Mouse (Mus musculus): ENCODE data around the gene Macrod2. TPM values are rescaled to one million over a fixed set of nuclear protein-coding genes. Genes with fewer than 3 reads are reported as not detected.

Macrod2 gene
- polyA plus RNA-seq, 2 experiments = 2.1 to 7.7 TPM

- no peak overlapping the region for H3K9ac ChIP-seq (replicated peaks)
- H3K36me3 ChIP-seq (replicated peaks; ENCODE audit: control insufficient read depth, insufficient read depth, low read depth) = no peaks in the 10 kb centered on the region
- H3K9me3 ChIP-seq (ENCODE audit: control insufficient read depth, low read length) = no peaks in the 10 kb centered on the region
- DNase-seq (ENCODE audit: low read depth in 3 of 3, low spot score in 3 of 3) (no peak), ATAC-seq (ENCODE audit: insufficient read depth) (no peak)
- H3K4me2 ChIP-seq (ENCODE audit: low read depth) = no peak overlapping the region
- no peaks in the 10 kb centered on the region for H3K27me3 ChIP-seq (ENCODE audit: control insufficient read depth, insufficient read depth, low read length)
- WGBS (ENCODE audit: insufficient replicate concordance) = 74% methylated on average over 5 of the region's 5 CpGs
- H3K27ac ChIP-seq = no peak overlapping the region
- TF ChIP-seq EP300 (IDR thresholded peaks at IDR 0.05; ENCODE audit: low read depth) = no peak
- no peak overlapping the region for H3K4me3 ChIP-seq (ENCODE audit: insufficient read depth in 1 of 2, low read depth in 2 of 2, low read length in 2 of 2)
- H3K4me1 ChIP-seq (replicated peaks; ENCODE audit: control insufficient read depth in 2 of 2, insufficient read depth in 2 of 2, low read length in 1 of 2) = no peaks in the 10 kb centered on the region
Measured at GRCm38 (mm10) chr2:140662673-140663072, 267.6 kb downstream of the Macrod2 start.

- Histone ChIP-seq H3K9me3 (ENCODE audit: control insufficient read depth, low read length) (no peaks in the 10 kb centered on the region), H3K9ac (replicated peaks) (no peak overlapping the region), H3K4me3 (ENCODE audit: insufficient read depth in 1 of 2, low read depth in 2 of 2, low read length in 2 of 2) (no peak overlapping the region), H3K4me2 (ENCODE audit: low read depth) (no peak overlapping the region), H3K27me3 (ENCODE audit: control insufficient read depth, insufficient read depth, low read length) (no peaks in the 10 kb centered on the region), H3K27ac (no peak overlapping the region), H3K36me3 (replicated peaks; ENCODE audit: control insufficient read depth, insufficient read depth, low read depth) (no peaks in the 10 kb centered on the region), H3K4me1 (replicated peaks; ENCODE audit: control insufficient read depth in 2 of 2, insufficient read depth in 2 of 2, low read length in 1 of 2) (no peaks in the 10 kb centered on the region)
- DNase-seq (ENCODE audit: low read depth in 3 of 3, low spot score in 3 of 3) (no peak), ATAC-seq (ENCODE audit: insufficient read depth) (no peak)
- 59% methylated on average over 4 of the region's 4 CpGs for WGBS (ENCODE audit: insufficient replicate concordance)
- no peak for TF ChIP-seq EP300 (IDR thresholded peaks at IDR 0.05; ENCODE audit: low read depth)
- TF ChIP-seq CTCF (IDR thresholded peaks at IDR 0.05; ENCODE audit: low read depth) = no peak
Measured at GRCm38 (mm10) chr2:140664381-140664780, 269.3 kb downstream of the Macrod2 start.

GRCm38 (mm10) chr2:140666846-140667245, 271.7 kb downstream of the Macrod2 start:
- ATAC-seq (ENCODE audit: insufficient read depth) (no peak), DNase-seq (ENCODE audit: low read depth in 3 of 3, low spot score in 3 of 3) (no peak)
- Histone ChIP-seq H3K4me3 (ENCODE audit: insufficient read depth in 1 of 2, low read depth in 2 of 2, low read length in 2 of 2) (no peak overlapping the region), H3K4me1 (replicated peaks; ENCODE audit: control insufficient read depth in 2 of 2, insufficient read depth in 2 of 2, low read length in 1 of 2) (no peaks in the 10 kb centered on the region), H3K27me3 (ENCODE audit: control insufficient read depth, insufficient read depth, low read length) (no peaks in the 10 kb centered on the region), H3K9ac (replicated peaks) (no peak overlapping the region), H3K27ac (no peak overlapping the region), H3K4me2 (ENCODE audit: low read depth) (no peak overlapping the region), H3K36me3 (replicated peaks; ENCODE audit: control insufficient read depth, insufficient read depth, low read depth) (no peaks in the 10 kb centered on the region), H3K9me3 (ENCODE audit: control insufficient read depth, low read length) (no peaks in the 10 kb centered on the region)
- TF ChIP-seq CTCF (IDR thresholded peaks at IDR 0.05; ENCODE audit: low read depth) (no peak), EP300 (IDR thresholded peaks at IDR 0.05; ENCODE audit: low read depth) (no peak)
- 33% methylated on average over 7 of the region's 7 CpGs for WGBS (ENCODE audit: insufficient replicate concordance)

- H3K9ac ChIP-seq (replicated peaks) = no peak overlapping the region
- H3K4me3 ChIP-seq (ENCODE audit: insufficient read depth in 1 of 2, low read depth in 2 of 2, low read length in 2 of 2) = no peak overlapping the region
- H3K4me2 ChIP-seq (ENCODE audit: low read depth) = no peak overlapping the region
- H3K27ac ChIP-seq = no peak overlapping the region
- ATAC-seq (ENCODE audit: insufficient read depth) = no peak
- H3K4me1 ChIP-seq (replicated peaks; ENCODE audit: control insufficient read depth in 2 of 2, insufficient read depth in 2 of 2, low read length in 1 of 2) = no peaks in the 10 kb centered on the region
- no peaks in the 10 kb centered on the region for H3K36me3 ChIP-seq (replicated peaks; ENCODE audit: control insufficient read depth, insufficient read depth, low read depth)
- TF ChIP-seq CTCF (IDR thresholded peaks at IDR 0.05; ENCODE audit: low read depth) = no peak
- no peak for TF ChIP-seq EP300 (IDR thresholded peaks at IDR 0.05; ENCODE audit: low read depth)
- DNase-seq (ENCODE audit: low read depth in 3 of 3, low spot score in 3 of 3) = no peak
- WGBS (ENCODE audit: insufficient replicate concordance) = 51% methylated on average over 13 of the region's 13 CpGs
- H3K27me3 ChIP-seq (ENCODE audit: control insufficient read depth, insufficient read depth, low read length) = no peaks in the 10 kb centered on the region
- H3K9me3 ChIP-seq (ENCODE audit: control insufficient read depth, low read length) = no peaks in the 10 kb centered on the region
Measured at GRCm38 (mm10) chr2:140667261-140668047, 272.3 kb downstream of the Macrod2 start.

GRCm38 (mm10) chr2:140668311-140668710, 273.2 kb downstream of the Macrod2 start:
- H3K27ac ChIP-seq = no peak overlapping the region
- no peak overlapping the region for H3K4me3 ChIP-seq (ENCODE audit: insufficient read depth in 1 of 2, low read depth in 2 of 2, low read length in 2 of 2)
- ATAC-seq (ENCODE audit: insufficient read depth) (no peak), DNase-seq (ENCODE audit: low read depth in 3 of 3, low spot score in 3 of 3) (peak in 1 of 3 experiments; percentile 2)
- no peaks in the 10 kb centered on the region for H3K4me1 ChIP-seq (replicated peaks; ENCODE audit: control insufficient read depth in 2 of 2, insufficient read depth in 2 of 2, low read length in 1 of 2)
- TF ChIP-seq CTCF (IDR thresholded peaks at IDR 0.05; ENCODE audit: low read depth) (peak; percentile 49), EP300 (IDR thresholded peaks at IDR 0.05; ENCODE audit: low read depth) (no peak)
- no peaks in the 10 kb centered on the region for H3K36me3 ChIP-seq (replicated peaks; ENCODE audit: control insufficient read depth, insufficient read depth, low read depth)
- no peak overlapping the region for H3K9ac ChIP-seq (replicated peaks)
- 10% methylated on average over 8 of the region's 8 CpGs for WGBS (ENCODE audit: insufficient replicate concordance)
- H3K9me3 ChIP-seq (ENCODE audit: control insufficient read depth, low read length) = no peaks in the 10 kb centered on the region
- no peaks in the 10 kb centered on the region for H3K27me3 ChIP-seq (ENCODE audit: control insufficient read depth, insufficient read depth, low read length)
- H3K4me2 ChIP-seq (ENCODE audit: low read depth) = no peak overlapping the region
